Mouse (Mus musculus): ENCODE measurements around the gene Wscd2. TPM values are rescaled to one million over a fixed set of nuclear protein-coding genes. Genes with fewer than 3 reads are reported as not detected.

Wscd2 gene
- total and polyA plus RNA-seq, 3 experiments, result 0.26 to 1.5 (median 0.34) TPM

DNA sequence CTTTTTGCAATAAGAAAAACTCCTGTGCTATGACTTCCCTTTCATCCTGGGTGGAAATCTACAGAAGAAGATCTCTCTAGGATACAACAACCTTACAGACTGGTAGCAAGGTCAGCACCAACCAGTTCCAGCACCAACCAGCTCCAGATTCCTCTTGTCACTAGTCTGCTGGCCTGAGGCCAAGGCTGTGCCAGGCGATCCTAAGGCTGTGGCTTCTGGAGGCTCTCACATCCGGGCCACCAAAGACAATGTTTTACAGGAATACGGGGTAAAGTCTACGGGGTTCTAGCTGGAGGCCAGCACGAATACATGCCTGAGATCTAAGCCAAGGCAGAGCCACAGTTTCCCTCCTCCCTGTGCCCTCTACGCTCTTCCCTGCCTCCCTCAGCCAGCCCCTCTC, 25.4 kb upstream of the Wscd2 start:
- no peak for DNase-seq
- H3K9ac ChIP-seq (ENCODE audit: low read depth, low read length), result no peak overlapping the region
- no peak for TF ChIP-seq EP300 (IDR thresholded peaks at IDR 0.05; ENCODE audit: insufficient read depth, low read depth, low read length)
- no peak for TF ChIP-seq CTCF (IDR thresholded peaks at IDR 0.05)
- TF ChIP-seq POLR2A (IDR thresholded peaks at IDR 0.05; ENCODE audit: insufficient read depth, low read depth, low read length), result no peak
- no peaks in the 10 kb centered on the region for H3K79me2 ChIP-seq (replicated peaks; ENCODE audit: control insufficient read depth, insufficient read depth, low read length)
- peaks cover 3% of the 10 kb centered on the region for H3K27me3 ChIP-seq (ENCODE audit: control insufficient read depth, insufficient read depth, low read length)
- no peak overlapping the region for H3K4me3 ChIP-seq
- intact Hi-C loops (cut with DNase I), result no loop called here
- H3K27ac ChIP-seq, result no peak overlapping the region
- H3K36me3 ChIP-seq (ENCODE audit: control insufficient read depth, insufficient read depth, low read length), result no peaks in the 10 kb centered on the region
- H3K4me1 ChIP-seq (ENCODE audit: control insufficient read depth, insufficient read depth, low read length), result no peaks in the 10 kb centered on the region
- WGBS, result 74% methylated on average over 6 of the region's 6 CpGs

DNA sequence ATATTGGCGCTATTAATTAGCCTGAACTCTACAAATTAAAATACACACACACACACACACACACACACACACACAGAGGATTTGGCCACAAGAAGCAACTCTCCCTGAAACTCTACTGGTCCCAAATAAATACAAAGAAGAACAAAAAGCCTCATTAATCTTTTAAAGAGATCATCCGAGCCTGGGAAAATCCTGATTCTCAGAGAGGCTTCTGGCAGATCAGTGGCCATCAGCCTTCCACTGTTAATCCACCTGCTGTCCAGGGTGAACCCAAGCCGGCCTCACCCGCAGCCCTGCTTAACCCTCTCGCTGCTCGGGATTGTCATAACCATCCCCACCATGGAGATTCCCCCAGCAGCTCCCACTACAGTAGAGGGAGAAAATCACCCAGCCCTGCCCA, 23.6 kb upstream of the Wscd2 start:
- DNase-seq, result no peak
- H3K27me3 ChIP-seq (ENCODE audit: control insufficient read depth, insufficient read depth, low read length), result peaks cover 3% of the 10 kb centered on the region
- H3K9ac ChIP-seq (ENCODE audit: low read depth, low read length), result no peak overlapping the region
- H3K79me2 ChIP-seq (replicated peaks; ENCODE audit: control insufficient read depth, insufficient read depth, low read length), result no peaks in the 10 kb centered on the region
- no peak overlapping the region for H3K4me3 ChIP-seq
- no peaks in the 10 kb centered on the region for H3K4me1 ChIP-seq (ENCODE audit: control insufficient read depth, insufficient read depth, low read length)
- no peaks in the 10 kb centered on the region for H3K36me3 ChIP-seq (ENCODE audit: control insufficient read depth, insufficient read depth, low read length)
- intact Hi-C loops (cut with DNase I), result no loop called here
- no peak for TF ChIP-seq CTCF (IDR thresholded peaks at IDR 0.05)
- 58% methylated on average over 6 of the region's 6 CpGs for WGBS
- H3K27ac ChIP-seq, result no peak overlapping the region

DNA sequence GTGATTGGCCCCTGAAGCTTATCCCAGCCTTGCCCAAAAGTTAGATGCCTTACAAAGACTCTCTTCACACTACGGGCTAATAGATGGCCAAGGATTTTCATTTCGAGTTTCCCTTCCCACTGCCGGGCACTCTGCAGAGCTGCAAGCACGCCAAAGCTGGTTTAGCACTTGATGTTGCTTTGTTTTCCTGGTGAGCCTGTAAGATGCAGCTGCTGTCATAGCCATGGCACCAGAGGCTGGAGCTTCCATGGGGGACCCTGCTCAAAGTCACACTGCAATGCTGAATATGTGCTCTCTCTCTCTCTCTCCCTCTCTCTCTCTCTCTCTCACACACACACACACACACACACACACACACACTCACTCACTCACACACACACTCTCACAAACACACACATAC, 23.1 kb upstream of the Wscd2 start:
- DNase-seq, result no peak
- WGBS, result 36% methylated on average over 4 of the region's 4 CpGs
- H3K9ac ChIP-seq (ENCODE audit: low read depth, low read length), result no peak overlapping the region
- intact Hi-C loops (cut with DNase I), result no loop called here
- no peak overlapping the region for H3K27ac ChIP-seq
- no peaks in the 10 kb centered on the region for H3K79me2 ChIP-seq (replicated peaks; ENCODE audit: control insufficient read depth, insufficient read depth, low read length)
- no peaks in the 10 kb centered on the region for H3K36me3 ChIP-seq (ENCODE audit: control insufficient read depth, insufficient read depth, low read length)
- H3K4me3 ChIP-seq, result no peak overlapping the region
- H3K27me3 ChIP-seq (ENCODE audit: control insufficient read depth, insufficient read depth, low read length), result peaks cover 3% of the 10 kb centered on the region
- TF ChIP-seq EP300 (IDR thresholded peaks at IDR 0.05; ENCODE audit: insufficient read depth, low read depth, low read length), result no peak
- no peaks in the 10 kb centered on the region for H3K4me1 ChIP-seq (ENCODE audit: control insufficient read depth, insufficient read depth, low read length)

DNA sequence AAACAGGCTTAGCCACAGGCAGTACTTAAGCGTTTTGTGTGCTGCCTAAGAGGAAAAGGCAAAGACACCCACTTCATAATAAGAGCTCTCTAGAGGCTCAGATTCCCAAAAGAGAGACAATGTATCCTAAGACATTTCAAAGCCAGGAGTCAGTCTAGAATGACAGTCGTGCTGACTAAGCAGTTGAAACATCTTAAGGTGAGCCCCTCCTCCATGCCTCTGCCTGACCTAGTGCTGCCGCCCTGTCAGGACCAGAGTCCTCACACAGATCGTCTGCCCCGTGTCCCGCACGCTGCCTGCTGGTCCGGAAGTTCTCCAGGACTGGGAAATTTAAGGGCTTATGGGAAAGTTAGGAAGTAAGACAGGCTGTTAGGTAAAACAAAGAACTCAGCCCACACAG, 22.4 kb upstream of the Wscd2 start:
- WGBS, result 1% methylated on average over 8 of the region's 8 CpGs
- Histone ChIP-seq H3K4me1 (ENCODE audit: control insufficient read depth, insufficient read depth, low read length) (no peaks in the 10 kb centered on the region), H3K4me3 (no peak overlapping the region), H3K9ac (ENCODE audit: low read depth, low read length) (no peak overlapping the region), H3K27me3 (ENCODE audit: control insufficient read depth, insufficient read depth, low read length) (peaks cover 2% of the 10 kb centered on the region), H3K79me2 (replicated peaks; ENCODE audit: control insufficient read depth, insufficient read depth, low read length) (no peaks in the 10 kb centered on the region), H3K36me3 (ENCODE audit: control insufficient read depth, insufficient read depth, low read length) (no peaks in the 10 kb centered on the region), H3K27ac (no peak overlapping the region)
- DNase-seq, result no peak
- intact Hi-C loops (cut with DNase I), result no loop called here
- TF ChIP-seq CTCF (IDR thresholded peaks at IDR 0.05), result no peak
- no peak for TF ChIP-seq POLR2A (IDR thresholded peaks at IDR 0.05; ENCODE audit: insufficient read depth, low read depth, low read length)
- TF ChIP-seq EP300 (IDR thresholded peaks at IDR 0.05; ENCODE audit: insufficient read depth, low read depth, low read length), result no peak

DNA sequence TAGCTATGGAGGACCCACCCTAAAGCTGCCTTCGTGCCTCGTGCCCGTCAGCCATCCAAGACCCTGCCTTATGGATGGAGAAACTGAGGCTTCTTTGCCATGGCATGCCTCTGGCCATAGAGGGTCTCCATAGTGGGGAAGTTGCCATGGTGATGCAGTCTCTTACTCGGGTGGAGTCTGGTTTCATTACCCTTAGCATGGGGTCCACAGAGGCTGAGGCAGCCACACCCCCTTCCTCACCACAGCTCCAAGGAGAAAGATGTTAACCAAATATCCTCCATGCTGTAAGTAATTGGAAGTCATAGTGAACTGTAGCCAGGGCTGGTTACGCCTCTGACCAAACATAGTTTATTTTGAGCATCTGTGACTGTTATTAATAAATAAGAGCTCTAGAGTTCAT, 21.5 kb upstream of the Wscd2 start:
- Histone ChIP-seq H3K36me3 (ENCODE audit: control insufficient read depth, insufficient read depth, low read length) (no peaks in the 10 kb centered on the region), H3K4me3 (no peak overlapping the region), H3K27ac (no peak overlapping the region), H3K9ac (ENCODE audit: low read depth, low read length) (no peak overlapping the region), H3K4me1 (ENCODE audit: control insufficient read depth, insufficient read depth, low read length) (no peaks in the 10 kb centered on the region), H3K79me2 (replicated peaks; ENCODE audit: control insufficient read depth, insufficient read depth, low read length) (no peaks in the 10 kb centered on the region), H3K27me3 (ENCODE audit: control insufficient read depth, insufficient read depth, low read length) (peaks cover 2% of the 10 kb centered on the region)
- TF ChIP-seq EP300 (IDR thresholded peaks at IDR 0.05; ENCODE audit: insufficient read depth, low read depth, low read length), result no peak
- TF ChIP-seq POLR2A (IDR thresholded peaks at IDR 0.05; ENCODE audit: insufficient read depth, low read depth, low read length), result no peak
- TF ChIP-seq CTCF (IDR thresholded peaks at IDR 0.05), result no peak
- intact Hi-C loops (cut with DNase I), result no loop called here
- 66% methylated on average over 5 of the region's 5 CpGs for WGBS
- DNase-seq, result no peak

DNA sequence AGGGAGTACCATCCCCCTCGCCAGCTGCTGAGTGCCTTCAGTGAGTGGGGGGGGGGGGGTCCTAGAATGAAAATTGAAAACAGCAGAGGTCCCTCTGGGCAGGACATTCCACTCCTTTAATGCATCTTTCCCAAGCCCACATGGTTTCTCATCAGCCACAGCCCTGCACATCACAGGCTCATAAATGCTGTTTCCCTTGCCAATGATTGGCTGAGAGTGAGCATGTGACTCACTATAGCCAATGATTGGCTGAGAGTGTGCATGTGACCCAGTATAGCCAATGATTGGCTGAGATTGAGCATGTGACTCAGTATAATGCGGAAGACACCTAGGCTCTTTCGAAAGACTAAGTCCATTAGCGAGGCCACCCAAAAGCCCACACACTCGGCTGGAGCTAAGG, 20.9 kb upstream of the Wscd2 start:
- TF ChIP-seq CTCF (IDR thresholded peaks at IDR 0.05) (no peak), POLR2A (IDR thresholded peaks at IDR 0.05; ENCODE audit: insufficient read depth, low read depth, low read length) (no peak), EP300 (IDR thresholded peaks at IDR 0.05; ENCODE audit: insufficient read depth, low read depth, low read length) (no peak)
- intact Hi-C loops (cut with DNase I), result no loop called here
- H3K27ac ChIP-seq, result no peak overlapping the region
- H3K79me2 ChIP-seq (replicated peaks; ENCODE audit: control insufficient read depth, insufficient read depth, low read length), result no peaks in the 10 kb centered on the region
- H3K36me3 ChIP-seq (ENCODE audit: control insufficient read depth, insufficient read depth, low read length), result no peaks in the 10 kb centered on the region
- no peaks in the 10 kb centered on the region for H3K4me1 ChIP-seq (ENCODE audit: control insufficient read depth, insufficient read depth, low read length)
- no peak overlapping the region for H3K9ac ChIP-seq (ENCODE audit: low read depth, low read length)
- peaks cover 2% of the 10 kb centered on the region for H3K27me3 ChIP-seq (ENCODE audit: control insufficient read depth, insufficient read depth, low read length)
- DNase-seq, result no peak
- WGBS, result 86% methylated on average over 5 of the region's 5 CpGs
- no peak overlapping the region for H3K4me3 ChIP-seq

All from heart, adult 2 months (tissue).